Mouse (Mus musculus) midbrain, embryonic 11.5 days (tissue): ENCODE measurements around the gene Lrtm1. TPM values are rescaled to one million over a fixed set of nuclear protein-coding genes. Genes with fewer than 3 reads are reported as not detected.

Experiments used
- ATAC-seq: fragments of 200-750 bp; cut with Nextera tagmentation; 2 replicates; pipeline ENCODE4 v1.8.0; 2017; ENCODE audit warnings: moderate TSS enrichment, moderate library complexity; ENCODE audit not compliant: low FRiP score
- DNase-seq: peaks from one replicate; pipeline ENCODE4 v3.0.0; 2015; ENCODE audit warnings: low spot score; ENCODE audit errors: missing footprints
- H3K27ac ChIP-seq: fragments of 300-500 bp; sonication (generic); 2 replicates; pipeline ENCODE4 v1.5.1; 2014; ENCODE audit warnings: low read depth, low read length
- H3K27me3 ChIP-seq: fragments of 300-500 bp; sonication (generic); 2 replicates; pipeline ENCODE4 v1.6.1; 2014; ENCODE audit warnings: mild to moderate bottlenecking, low read length, moderate library complexity, mixed read lengths; ENCODE audit not compliant: control insufficient read depth, insufficient read depth
- H3K36me3 ChIP-seq: fragments of 300-500 bp; sonication (generic); 2 replicates; pipeline ENCODE4 v1.6.1; 2014; ENCODE audit warnings: mild to moderate bottlenecking, low read length, moderate library complexity, mixed read lengths; ENCODE audit not compliant: control insufficient read depth, insufficient read depth
- H3K4me1 ChIP-seq: fragments of 300-500 bp; sonication (generic); 2 replicates; pipeline ENCODE4 v1.6.1; 2014; ENCODE audit warnings: low read length; ENCODE audit not compliant: control insufficient read depth, insufficient read depth
- H3K4me2 ChIP-seq: fragments of 300-500 bp; sonication (generic); 2 replicates; pipeline ENCODE4 v1.6.1; 2014; ENCODE audit warnings: mild to moderate bottlenecking, moderate library complexity
- H3K4me3 ChIP-seq: fragments of 300-500 bp; sonication (generic); 2 replicates; pipeline ENCODE4 v1.5.1; 2014; ENCODE audit warnings: low read depth, low read length
- H3K9ac ChIP-seq: fragments of 300-500 bp; sonication (generic); 2 replicates; pipeline ENCODE4 v1.6.1; 2014; ENCODE audit warnings: low read length
- H3K9me3 ChIP-seq: fragments of 300-500 bp; sonication (generic); 2 replicates; pipeline ENCODE4 v1.6.1; 2016; ENCODE audit warnings: low read length; ENCODE audit not compliant: control insufficient read depth
- WGBS: fragments of 180-500 bp; shearing (Covaris S2); extraction: QIAGEN DNeasy Blood & Tissue Kit; methylation state at CpG from one replicate; pipeline ENCODE4 v1.1.7; 2014; 5-methylcytosine and 5-hydroxymethylcytosine counted together
- polyA plus RNA-seq: library from polyadenylated mRNA; unstranded; fragments of >200 nt; fragmentation: Nextera tagmentation; extraction: Ambion mirVana; gene quantifications from 2 replicates; pipeline ENCODE4 v1.2.1, GENCODE M21; 2014

Lrtm1 gene
- 5.8 and 6.2 TPM in 2 replicates for polyA plus RNA-seq

GRCm38 (mm10) chr14:29017883-29018282, at the start of gene Lrtm1:
Gene Lrtm1, plus strand, starts transcription at chr14:29018208.
- peak within 1 kb of the TSS; percentile 6; the same call in 1 of the 2 replicates for H3K9ac ChIP-seq
- ATAC-seq: peak; percentile 93
- peak within 1 kb of the TSS; percentile 77 for H3K27ac ChIP-seq
- WGBS: 2% methylated on average over 5 of the region's 5 CpGs
- peak within 1 kb of the TSS; percentile 23 for H3K4me2 ChIP-seq
- peak within 1 kb of the TSS; percentile 3; the same call in 1 of the 2 replicates for H3K4me3 ChIP-seq
- H3K36me3 ChIP-seq: no peaks in the 10 kb centered on the region
- DNase-seq: peak; percentile 96
- H3K27me3 ChIP-seq: no peaks in the 10 kb centered on the region
- peaks cover 29% of the 10 kb centered on the region for H3K4me1 ChIP-seq
- no peaks in the 10 kb centered on the region for H3K9me3 ChIP-seq

GRCm38 (mm10) chr14:28969247-28969646, 48.8 kb upstream of the Lrtm1 start:
- Histone ChIP-seq H3K4me1 (peaks cover 2% of the 10 kb centered on the region; the same call in 1 of the 2 replicates), H3K4me2 (no peak overlapping the region), H3K9me3 (no peaks in the 10 kb centered on the region), H3K27me3 (no peaks in the 10 kb centered on the region), H3K4me3 (no peak overlapping the region), H3K27ac (no peak overlapping the region), H3K36me3 (no peaks in the 10 kb centered on the region), H3K9ac (no peak overlapping the region)
- WGBS: 93% methylated on average over 4 of the region's 4 CpGs
- no peak for ATAC-seq
- DNase-seq: no peak

GRCm38 (mm10) chr14:28972620-28973019, 45.4 kb upstream of the Lrtm1 start:
- Histone ChIP-seq H3K4me3 (no peak overlapping the region), H3K4me1 (peaks cover 2% of the 10 kb centered on the region; the same call in 1 of the 2 replicates), H3K36me3 (no peaks in the 10 kb centered on the region), H3K27me3 (no peaks in the 10 kb centered on the region), H3K27ac (no peak overlapping the region), H3K9me3 (no peaks in the 10 kb centered on the region), H3K4me2 (no peak overlapping the region), H3K9ac (no peak overlapping the region)
- DNase-seq: no peak
- 33% methylated on average over 5 of the region's 5 CpGs for WGBS
- ATAC-seq: no peak

GRCm38 (mm10) chr14:28979230-28979629, 38.8 kb upstream of the Lrtm1 start:
- WGBS: 93% methylated on average over 2 of the region's 2 CpGs

GRCm38 (mm10) chr14:28980482-28980881, 37.5 kb upstream of the Lrtm1 start:
- Histone ChIP-seq H3K27me3 (no peaks in the 10 kb centered on the region), H3K4me1 (no peaks in the 10 kb centered on the region), H3K36me3 (no peaks in the 10 kb centered on the region), H3K4me2 (no peak overlapping the region), H3K9ac (no peak overlapping the region), H3K9me3 (no peaks in the 10 kb centered on the region), H3K27ac (no peak overlapping the region), H3K4me3 (no peak overlapping the region)
- 30% methylated on average over 3 of the region's 3 CpGs for WGBS
- peak; percentile 59; the same call in 1 of the 2 replicates for ATAC-seq
- no peak for DNase-seq

More at GRCm38 (mm10) chr14:28979230-28979629, 38.8 kb upstream of the Lrtm1 start:
- Histone ChIP-seq H3K9ac (no peak overlapping the region), H3K4me2 (no peak overlapping the region), H3K4me1 (no peaks in the 10 kb centered on the region), H3K9me3 (no peaks in the 10 kb centered on the region), H3K36me3 (no peaks in the 10 kb centered on the region), H3K4me3 (no peak overlapping the region), H3K27ac (no peak overlapping the region), H3K27me3 (no peaks in the 10 kb centered on the region)
- ATAC-seq (no peak), DNase-seq (no peak)

GRCm38 (mm10) chr14:28984276-28984675, 33.7 kb upstream of the Lrtm1 start:
- Histone ChIP-seq H3K27ac (no peak overlapping the region), H3K4me3 (no peak overlapping the region), H3K27me3 (no peaks in the 10 kb centered on the region), H3K4me2 (no peak overlapping the region), H3K36me3 (no peaks in the 10 kb centered on the region), H3K9me3 (no peaks in the 10 kb centered on the region), H3K4me1 (no peaks in the 10 kb centered on the region), H3K9ac (no peak overlapping the region)
- ATAC-seq (no peak), DNase-seq (no peak)
- WGBS: 83% methylated on average over 2 of the region's 2 CpGs

GRCm38 (mm10) chr14:28988211-28988900, 29.7 kb upstream of the Lrtm1 start:
- Histone ChIP-seq H3K4me3 (no peak overlapping the region), H3K27me3 (no peaks in the 10 kb centered on the region), H3K9me3 (no peaks in the 10 kb centered on the region), H3K4me1 (no peaks in the 10 kb centered on the region), H3K4me2 (no peak overlapping the region), H3K9ac (no peak overlapping the region), H3K27ac (no peak overlapping the region), H3K36me3 (no peaks in the 10 kb centered on the region)
- ATAC-seq (no peak), DNase-seq (no peak)
- 90% methylated on average over 7 of the region's 7 CpGs for WGBS

GRCm38 (mm10) chr14:28996569-28996968, 21.4 kb upstream of the Lrtm1 start:
- Histone ChIP-seq H3K27me3 (no peaks in the 10 kb centered on the region), H3K4me2 (no peak overlapping the region), H3K4me3 (no peak overlapping the region), H3K27ac (no peak overlapping the region), H3K9me3 (no peaks in the 10 kb centered on the region), H3K36me3 (no peaks in the 10 kb centered on the region), H3K9ac (no peak overlapping the region), H3K4me1 (no peaks in the 10 kb centered on the region)
- DNase-seq (no peak), ATAC-seq (no peak)
- 96% methylated on average over 3 of the region's 3 CpGs for WGBS

GRCm38 (mm10) chr14:29005228-29005840, 12.7 kb upstream of the Lrtm1 start:
- H3K9ac ChIP-seq: no peak overlapping the region
- no peak overlapping the region for H3K4me2 ChIP-seq
- H3K4me1 ChIP-seq: peaks cover 2% of the 10 kb centered on the region; the same call in 1 of the 2 replicates
- WGBS: 90% methylated on average over 4 of the region's 5 CpGs
- no peaks in the 10 kb centered on the region for H3K9me3 ChIP-seq
- H3K4me3 ChIP-seq: no peak overlapping the region
- ATAC-seq: no peak
- no peak for DNase-seq
- no peaks in the 10 kb centered on the region for H3K27me3 ChIP-seq
- no peaks in the 10 kb centered on the region for H3K36me3 ChIP-seq
- no peak overlapping the region for H3K27ac ChIP-seq
